Mouse (Mus musculus) stomach, postnatal 0 days (tissue): ENCODE results near the gene Gabrb3. TPM values are rescaled to one million over a fixed set of nuclear protein-coding genes. Genes with fewer than 3 reads are reported as not detected.

Experiments
- ATAC-seq: fragments of 200-750 bp; cut with Nextera tagmentation; 2 replicates; pipeline ENCODE4 v1.8.0; 2017; ENCODE audit not compliant: low FRiP score, low TSS enrichment
- DNase-seq: peaks from one replicate; pipeline ENCODE4 v3.0.0-alpha.2; 2016; ENCODE audit warnings: low spot score
- H3K27ac ChIP-seq: fragments of 300-500 bp; sonication (generic); replicated peaks from 2 replicates; pipeline ENCODE4 v1.5.1; 2014; ENCODE audit warnings: mild to moderate bottlenecking, control low read depth
- H3K27me3 ChIP-seq: fragments of 300-500 bp; sonication (generic); 2 replicates; pipeline ENCODE4 v1.6.1; 2014; ENCODE audit warnings: low read length; ENCODE audit not compliant: control insufficient read depth, insufficient read depth
- H3K36me3 ChIP-seq: fragments of 300-500 bp; sonication (generic); 2 replicates; pipeline ENCODE4 v1.6.1; 2014; ENCODE audit warnings: low read length, mixed read lengths; ENCODE audit not compliant: control insufficient read depth, insufficient read depth
- H3K4me1 ChIP-seq: fragments of 300-500 bp; sonication (generic); replicated peaks from 2 replicates; pipeline ENCODE4 v1.6.1; 2014; ENCODE audit warnings: antibody characterized with exemption; ENCODE audit not compliant: control insufficient read depth, insufficient read depth
- H3K4me2 ChIP-seq: fragments of 300-500 bp; sonication (generic); replicated peaks from 2 replicates; pipeline ENCODE4 v1.6.1; 2014; ENCODE audit warnings: low read depth, mild to moderate bottlenecking, control low read depth, moderate library complexity
- H3K4me3 ChIP-seq: fragments of 300-500 bp; sonication (generic); 2 replicates; pipeline ENCODE4 v1.5.1; 2014; ENCODE audit warnings: low read depth, low read length, control low read depth
- H3K9ac ChIP-seq: fragments of 300-500 bp; sonication (generic); 2 replicates; pipeline ENCODE4 v1.6.1; 2014; ENCODE audit warnings: mild to moderate bottlenecking, low read length, control low read depth, mixed read lengths
- H3K9me3 ChIP-seq: fragments of 300-500 bp; sonication (generic); 2 replicates; pipeline ENCODE4 v1.6.1; 2016; ENCODE audit warnings: low read length; ENCODE audit not compliant: control insufficient read depth
- CTCF ChIP-seq: IDR thresholded peaks from 2 replicates; pipeline ENCODE4 v1.5.1; 2016; ENCODE audit warnings: antibody characterized with exemption, low read depth, mild to moderate bottlenecking, moderate library complexity
- EP300 ChIP-seq: optimal IDR thresholded peaks from 2 replicates; pipeline ENCODE3; 2016; ENCODE audit warnings: antibody characterized with exemption
- WGBS: fragments of 180-500 bp; shearing (Covaris S2); extraction: QIAGEN DNeasy Blood & Tissue Kit; methylation state at CpG from one replicate; pipeline ENCODE4 v1.1.7; 2014; 5-methylcytosine and 5-hydroxymethylcytosine counted together
- polyA plus RNA-seq: library from polyadenylated mRNA; unstranded; fragments of >200 nt; fragmentation: Nextera tagmentation; extraction: Ambion mirVana; gene quantifications from 2 replicates; pipeline ENCODE4 v1.2.1, GENCODE M21; 2015

Gene Gabrb3
- polyA plus RNA-seq, 1 experiment from 2014 or later: 0.80 TPM

- Histone ChIP-seq H3K36me3 (no peaks in the 10 kb centered on the region), H3K27ac (no peak overlapping the region), H3K9me3 (no peaks in the 10 kb centered on the region), H3K4me1 (no peaks in the 10 kb centered on the region), H3K4me2 (no peak overlapping the region), H3K27me3 (no peaks in the 10 kb centered on the region), H3K4me3 (no peak overlapping the region), H3K9ac (no peak overlapping the region)
- TF ChIP-seq CTCF (peak; percentile 63), EP300 (no peak)
- ATAC-seq (no peak), DNase-seq (no peak)
- 21% methylated on average over 7 of the region's 7 CpGs for WGBS
Observed at GRCm38 (mm10) chr7:57538565-57538964, 119.1 kb downstream of the Gabrb3 start.

DNA sequence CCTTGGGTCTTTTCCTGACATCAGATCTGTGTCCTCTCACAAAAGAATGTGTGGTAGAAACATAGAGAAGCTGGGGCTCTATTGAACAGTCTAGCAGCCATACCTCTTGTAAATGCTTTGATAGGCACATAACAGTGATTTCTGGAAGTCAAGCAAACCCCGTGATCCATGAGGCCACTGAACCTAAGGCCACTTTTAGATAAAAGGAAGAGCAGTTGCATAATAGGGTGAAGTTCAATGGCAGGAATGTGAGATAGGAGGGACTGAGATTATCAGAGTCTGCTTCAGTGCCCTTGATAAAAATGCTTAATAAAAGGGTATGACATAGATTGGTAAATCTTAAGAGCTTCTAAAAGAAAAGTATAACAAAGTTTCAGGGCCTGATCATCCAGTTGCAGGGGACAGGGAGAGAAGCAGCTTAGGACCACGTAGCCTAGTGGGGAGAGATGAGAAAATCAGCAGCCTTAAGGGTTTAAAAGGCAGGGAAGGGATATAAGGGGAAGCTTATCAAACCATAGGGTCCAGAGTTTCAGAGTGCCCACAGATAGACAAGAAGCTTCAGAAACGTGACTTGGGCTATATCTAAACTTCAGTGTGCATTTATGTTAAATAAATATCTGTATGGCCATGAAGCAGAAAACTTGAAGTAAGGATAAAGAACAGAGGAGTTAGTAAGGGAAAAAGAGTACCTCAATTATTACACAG lies 141.4 kb downstream of the Gabrb3 start:
- ATAC-seq: no peak
- no peaks in the 10 kb centered on the region for H3K36me3 ChIP-seq
- TF ChIP-seq CTCF: no peak
- no peak for TF ChIP-seq EP300
- H3K4me3 ChIP-seq: no peak overlapping the region
- DNase-seq: no peak
- no peaks in the 10 kb centered on the region for H3K4me1 ChIP-seq
- WGBS: 60% methylated on average over 3 of the region's 3 CpGs
- H3K9me3 ChIP-seq: no peaks in the 10 kb centered on the region
- H3K27me3 ChIP-seq: no peaks in the 10 kb centered on the region
- no peak overlapping the region for H3K27ac ChIP-seq
- H3K4me2 ChIP-seq: no peak overlapping the region
- no peak overlapping the region for H3K9ac ChIP-seq

DNA sequence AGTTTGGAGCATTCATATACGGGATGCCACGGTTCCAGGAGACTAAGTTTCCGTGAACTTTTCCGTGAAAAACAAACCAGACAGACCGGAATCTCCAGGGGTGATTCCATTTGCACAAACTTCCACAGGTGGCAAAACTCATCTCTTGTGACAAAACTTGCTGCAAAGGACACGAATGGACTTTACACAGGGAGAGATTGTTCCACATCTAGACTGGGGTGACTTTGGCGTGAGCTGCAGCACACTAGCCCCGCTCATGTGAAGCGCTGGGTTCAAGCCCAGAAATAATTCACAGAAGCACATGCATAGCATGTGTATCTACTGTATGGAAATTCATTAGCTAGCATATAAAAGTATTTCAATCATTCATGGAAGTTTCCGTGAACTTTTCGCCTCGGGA lies 144.9 kb downstream of the Gabrb3 start:
- Histone ChIP-seq H3K4me3 (no peak overlapping the region), H3K9ac (no peak overlapping the region), H3K4me2 (no peak overlapping the region), H3K4me1 (no peaks in the 10 kb centered on the region), H3K27me3 (no peaks in the 10 kb centered on the region), H3K36me3 (no peaks in the 10 kb centered on the region), H3K9me3 (no peaks in the 10 kb centered on the region), H3K27ac (no peak overlapping the region)
- DNase-seq: no peak
- no peak for ATAC-seq
- 87% methylated on average over 12 of the region's 12 CpGs for WGBS
- TF ChIP-seq EP300: no peak
- no peak for TF ChIP-seq CTCF

- ATAC-seq (peak; percentile 91), DNase-seq (peak; percentile 72)
- no peaks in the 10 kb centered on the region for H3K27me3 ChIP-seq
- peak overlapping the region; percentile 59 for H3K4me3 ChIP-seq
- no peaks in the 10 kb centered on the region for H3K4me1 ChIP-seq
- no peak for TF ChIP-seq EP300
- no peak; the same call in 1 of the 2 replicates for TF ChIP-seq CTCF
- H3K27ac ChIP-seq: no peak overlapping the region
- H3K4me2 ChIP-seq: peak overlapping the region; percentile 81
- WGBS: under 1% methylated on average over 33 of the region's 74 CpGs
- peak overlapping the region; percentile 41; the same call in 1 of the 2 replicates for H3K9ac ChIP-seq
- no peaks in the 10 kb centered on the region for H3K9me3 ChIP-seq
- H3K36me3 ChIP-seq: no peaks in the 10 kb centered on the region
Observed at GRCm38 (mm10) chr7:57590451-57591248, 171.2 kb downstream of the Gabrb3 start.

DNA sequence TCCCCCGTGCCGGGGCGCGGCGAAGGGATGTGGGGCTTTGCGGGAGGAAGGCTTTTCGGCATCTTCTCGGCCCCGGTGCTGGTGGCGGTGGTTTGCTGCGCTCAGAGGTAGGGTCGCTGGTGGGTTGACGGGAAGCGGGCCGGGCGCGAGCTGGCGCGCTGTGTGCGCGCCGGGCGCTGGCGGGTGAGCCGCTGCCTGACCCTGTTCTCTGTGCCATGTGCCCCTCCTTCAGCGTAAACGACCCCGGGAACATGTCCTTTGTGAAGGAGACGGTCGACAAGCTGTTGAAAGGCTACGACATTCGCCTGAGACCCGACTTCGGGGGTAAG lies 171.7 kb downstream of the Gabrb3 start:
- peak overlapping the region; percentile 81 for H3K4me2 ChIP-seq
- TF ChIP-seq CTCF (no peak), EP300 (no peak)
- WGBS: 1% methylated on average over 34 of the region's 34 CpGs
- no peak overlapping the region for H3K27ac ChIP-seq
- no peaks in the 10 kb centered on the region for H3K9me3 ChIP-seq
- no peak for DNase-seq
- ATAC-seq: peak; percentile 35; the same call in 1 of the 2 replicates
- no peak overlapping the region for H3K9ac ChIP-seq
- H3K27me3 ChIP-seq: no peaks in the 10 kb centered on the region
- H3K4me3 ChIP-seq: peak overlapping the region; percentile 59
- H3K36me3 ChIP-seq: no peaks in the 10 kb centered on the region
- no peaks in the 10 kb centered on the region for H3K4me1 ChIP-seq
